In genomic region chr3:6865462-6866147, GRCm38 (mm10) we compare ENCODE assay signal across 8 mouse cellular contexts.
DNase-seq lines count a peak whose midpoint lies in the region; ATAC-seq lines count a peak whose summit lies in the region.

No protein-coding gene starts in this region.

- no peaks in the 10 kb centered on the region for H3K36me3 ChIP-seq in kidney, embryonic 15.5 days

- no peaks in the 10 kb centered on the region for H3K9me3 ChIP-seq in kidney, embryonic 15.5 days (replicated peaks)

- H3K4me3 ChIP-seq in kidney, embryonic 15.5 days (replicated peaks) = no peak overlapping the region

- no peak overlapping the region for H3K4me2 ChIP-seq in kidney, embryonic 15.5 days

- H3K4me1 ChIP-seq in kidney, embryonic 15.5 days = no peaks in the 10 kb centered on the region

- 62% methylated on average over 3 of the region's 3 CpGs for WGBS in kidney, embryonic 15.5 days

- no peak overlapping the region for H3K9ac ChIP-seq in kidney, embryonic 15.5 days

- H3K27me3 ChIP-seq in kidney, embryonic 15.5 days = no peaks in the 10 kb centered on the region

- H3K27ac ChIP-seq in kidney, embryonic 15.5 days = no peak overlapping the region

- ATAC-seq in kidney, embryonic 15.5 days (replicated peaks; ENCODE audit: low FRiP score) = no peak

- DNase-seq in kidney, postnatal 10 days = peak; percentile 5
- peak; percentile 2 for DNase-seq in cerebellum, adult 9-10 months
- peak; percentile 15 for DNase-seq in layer of hippocampus, adult 9-10 months (ENCODE audit: low spot score)
- DNase-seq in ovary, postnatal 36 days (ENCODE audit: low spot score) = peak; percentile 54
- DNase-seq in gastrocnemius, postnatal 14 days = no peak
- no peak for DNase-seq in spleen, postnatal 4 days (ENCODE audit: low spot score in 2 of 2)
- DNase-seq in kidney, postnatal 14 days = no peak

- intact Hi-C loops in gastrocnemius, postnatal 14 days (cut with DNase I; ENCODE audit: low total_unique reads) = no loop called here

Comparison
In these comparisons a context has a peak if more than half of its experiments do, and no peak if none do; other contexts are left out.
1. DNase-seq: peak in kidney, postnatal 10 days (single experiment), cerebellum, adult 9-10 months (single experiment), layer of hippocampus, adult 9-10 months (single experiment) and ovary, postnatal 36 days (single experiment); none in gastrocnemius, postnatal 14 days (single experiment), spleen, postnatal 4 days (0 of 2) and kidney, postnatal 14 days (single experiment).